Mouse (Mus musculus): ENCODE results near the gene Metap1.

- TF ChIP-seq CTCF (IDR thresholded peaks at IDR 0.05; ENCODE audit: control insufficient read depth, insufficient read depth, insufficient read length) (no peak), USF1 (IDR thresholded peaks at IDR 0.05; ENCODE audit: low read depth) (no peak), MYOD1 (IDR thresholded peaks at IDR 0.05; ENCODE audit: control insufficient read depth, insufficient read length, low read depth) (no peak)
These were observed 65.7 kb downstream of the Metap1 start for GRCm38 (mm10) chr3:138423664-138424063.

Measured in C2C12 (cell line).